8 mouse cellular contexts compared by ENCODE assay signal in genomic region chr1:182908050-182909036, GRCm38 (mm10). TPM values are rescaled to one million over a fixed set of nuclear protein-coding genes. Genes with fewer than 3 reads are reported as not detected.
DNase-seq lines count a peak whose midpoint lies in the region; ATAC-seq and TF ChIP-seq lines count a peak whose summit lies in the region.

No protein-coding gene starts in this region.

- peak overlapping the region; percentile 21; the same call in 1 of the 2 replicates for H3K4me2 ChIP-seq in intestine, postnatal 0 days (replicated peaks; ENCODE audit: low read depth)

- DNase-seq in adrenal gland, postnatal 14 days = peak; percentile 97
- DNase-seq in embryonic facial prominence, embryonic 10.5 days (ENCODE audit: low spot score) = peak; percentile 80
- DNase-seq in gonadal fat pad, adult 2 months (ENCODE audit: low read depth) = peak; percentile 41
- DNase-seq in left cerebral cortex, postnatal 14 days (ENCODE audit: low spot score in 2 of 2) = peak; percentile 92 to 97
- DNase-seq in right cerebral cortex, adult 2 months (ENCODE audit: low spot score in 2 of 2) = peak; percentile 94 to 95
- no peak for DNase-seq in T-cell, adult 2 months (ENCODE audit: low spot score)

- no peak overlapping the region for H3K4me3 ChIP-seq in embryonic facial prominence, embryonic 10.5 days
- H3K4me3 ChIP-seq in intestine, postnatal 0 days (ENCODE audit: low read depth, low read length) = no peak overlapping the region
- peak overlapping the region; percentile 86 for H3K4me3 ChIP-seq in megakaryocyte, embryonic 14.5 days (replicated peaks)

- TF ChIP-seq CTCF in intestine, postnatal 0 days (IDR thresholded peaks at IDR 0.05; ENCODE audit: low read depth) = no peak

- peaks cover 17% of the 10 kb centered on the region for H3K4me1 ChIP-seq in embryonic facial prominence, embryonic 10.5 days
- no peaks in the 10 kb centered on the region; the same call in 1 of the 2 replicates for H3K4me1 ChIP-seq in intestine, postnatal 0 days (replicated peaks; ENCODE audit: control insufficient read depth, insufficient read depth, low read length)
- peaks cover 17% of the 10 kb centered on the region for H3K4me1 ChIP-seq in megakaryocyte, embryonic 14.5 days

- ATAC-seq in intestine, postnatal 0 days = peak; percentile 93

- intact Hi-C loops in left cerebral cortex, postnatal 14 days (cut with DNase I) = no loop called here

- no peak overlapping the region for H3K9ac ChIP-seq in intestine, postnatal 0 days (ENCODE audit: low read depth, low read length)

- H3K27ac ChIP-seq in embryonic facial prominence, embryonic 10.5 days (replicated peaks) = peak overlapping the region; percentile 67
- peak overlapping the region; percentile 23; the same call in 1 of the 2 replicates for H3K27ac ChIP-seq in intestine, postnatal 0 days (ENCODE audit: low read depth, low read length)

- no peaks in the 10 kb centered on the region for H3K27me3 ChIP-seq in embryonic facial prominence, embryonic 10.5 days (replicated peaks; ENCODE audit: low read depth, poor library complexity, severe bottlenecking)
- no peaks in the 10 kb centered on the region for H3K27me3 ChIP-seq in intestine, postnatal 0 days (replicated peaks; ENCODE audit: control insufficient read depth, insufficient read depth, low read length)
- H3K27me3 ChIP-seq in megakaryocyte, embryonic 14.5 days (replicated peaks) = peaks cover 11% of the 10 kb centered on the region

- 19% methylated on average over 14 of the region's 14 CpGs for WGBS in embryonic facial prominence, embryonic 10.5 days
- WGBS in intestine, postnatal 0 days = 27% methylated on average over 10 of the region's 14 CpGs

- H3K36me3 ChIP-seq in embryonic facial prominence, embryonic 10.5 days (replicated peaks) = no peaks in the 10 kb centered on the region
- no peaks in the 10 kb centered on the region for H3K36me3 ChIP-seq in intestine, postnatal 0 days (ENCODE audit: control insufficient read depth, insufficient read depth)
- no peaks in the 10 kb centered on the region for H3K36me3 ChIP-seq in megakaryocyte, embryonic 14.5 days (replicated peaks; ENCODE audit: low read length)

- no peaks in the 10 kb centered on the region for H3K9me3 ChIP-seq in embryonic facial prominence, embryonic 10.5 days
- H3K9me3 ChIP-seq in intestine, postnatal 0 days (ENCODE audit: control insufficient read depth) = no peaks in the 10 kb centered on the region
- peaks cover 15% of the 10 kb centered on the region for H3K9me3 ChIP-seq in megakaryocyte, embryonic 14.5 days

RNA-seq across cellular contexts. Expression of gene Tlr5, which starts 46.2 kb away (rescaled TPM):
- total RNA-seq in adrenal gland, postnatal 14 days (2021) = 1.2 and 2.3 TPM in 2 replicates
- 0.15 and 0.37 TPM in 2 replicates for polyA plus RNA-seq in embryonic facial prominence, embryonic 10.5 days (2016; fragmentation: Nextera tagmentation; extraction: Ambion mirVana)
- polyA plus RNA-seq in gonadal fat pad, adult 2 months (2012; rRNA removed) = 5.3 and 7.0 TPM in 2 replicates
- 4.3 and 5.0 TPM in 2 replicates for polyA plus RNA-seq in intestine, postnatal 0 days (2015; fragmentation: Nextera tagmentation; extraction: Ambion mirVana)
- under 1 TPM; 0.44 to 0.70 TPM for total RNA-seq in left cerebral cortex, postnatal 14 days (2021)
- polyA plus RNA-seq in megakaryocyte, embryonic 14.5 days (2012; ENCODE audit: insufficient read depth, low replicate concordance) = 0.58 TPM in 1 of 2 replicates, not detected in the other
